Mouse (Mus musculus) MEL (cell line): Measurements from ENCODE around the gene Defb28. TPM values are rescaled to one million over a fixed set of nuclear protein-coding genes. Genes with fewer than 3 reads are reported as not detected.

Experiments used
- DNase-seq: peaks from one replicate; pipeline ENCODE4 v3.0.0; 2011; ENCODE audit warnings: low read depth, low spot score
- H3K27ac ChIP-seq: 2 replicates; pipeline ENCODE4 v1.5.1; 2012; ENCODE audit warnings: low read depth, mild to moderate bottlenecking, control low read depth, low read length, moderate library complexity; ENCODE audit not compliant: control insufficient read depth
- H3K27me3 ChIP-seq, 2 experiments: fragments of 150-350 bp in 1 of 2; sonication (generic) in 1 of 2; 2 replicates each; pipeline ENCODE4 v1.6.1; 2012; ENCODE audit warnings: low read length in 2 of 2, mild to moderate bottlenecking in 2 of 2, improper control_type of control experiment in 1 of 2, moderate library complexity in 1 of 2; ENCODE audit not compliant: insufficient read depth in 2 of 2, control insufficient read depth in 1 of 2
- H3K36me3 ChIP-seq, 2 experiments: 2 replicates each; pipeline ENCODE4 v1.6.1; 2012 to 2014; ENCODE audit warnings: low read length in 2 of 2, improper control_type of control experiment in 1 of 2, inconsistent platforms in 1 of 2, mild to moderate bottlenecking in 1 of 2; ENCODE audit not compliant: insufficient read depth in 2 of 2, control insufficient read depth in 1 of 2
- H3K4me1 ChIP-seq, 2 experiments: fragments of 150-350 bp in 1 of 2; sonication (generic) in 1 of 2; 2 replicates each; pipeline ENCODE4 v1.6.1; 2012; ENCODE audit warnings: low read length in 2 of 2, improper control_type of control experiment in 1 of 2, mild to moderate bottlenecking in 1 of 2; ENCODE audit not compliant: insufficient read depth in 2 of 2, control insufficient read depth in 1 of 2
- H3K4me3 ChIP-seq, 2 experiments: fragments of 150-350 bp in 1 of 2; sonication (generic) in 1 of 2; 2 replicates each; pipeline ENCODE4 v1.5.1; 2012; ENCODE audit warnings: low read depth in 2 of 2, low read length in 2 of 2, mild to moderate bottlenecking in 2 of 2, moderate library complexity in 2 of 2, control low read depth in 1 of 2, improper control_type of control experiment in 1 of 2; ENCODE audit not compliant: control insufficient read depth in 1 of 2, insufficient read depth in 1 of 2
- H3K79me2 ChIP-seq: 2 replicates; pipeline ENCODE4 v1.6.1; 2012; ENCODE audit warnings: mild to moderate bottlenecking, low read length, moderate library complexity; ENCODE audit not compliant: control insufficient read depth, poor library complexity, insufficient read depth
- H3K9ac ChIP-seq: 2 replicates; pipeline ENCODE4 v1.6.1; 2012; ENCODE audit warnings: low read depth, mild to moderate bottlenecking, control low read depth, low read length, moderate library complexity; ENCODE audit not compliant: control insufficient read depth, poor library complexity, severe bottlenecking
- H3K9me3 ChIP-seq: fragments of 150-350 bp; sonication (generic); replicated peaks from 2 replicates; pipeline ENCODE4 v1.6.1; 2012; ENCODE audit warnings: mild to moderate bottlenecking, low read length, improper control_type of control experiment, moderate library complexity; ENCODE audit not compliant: insufficient read depth
- BHLHE40 ChIP-seq: IDR thresholded peaks from 2 replicates; pipeline ENCODE4 v1.6.1; 2012; ENCODE audit warnings: low read depth, mild to moderate bottlenecking, inconsistent platforms, low read length, improper control_type of control experiment, borderline replicate concordance
- E2F4 ChIP-seq: IDR thresholded peaks from 2 replicates; pipeline ENCODE4 v1.6.1; 2011; ENCODE audit warnings: low read depth, low read length, improper control_type of control experiment, borderline replicate concordance
- EP300 ChIP-seq, 2 experiments: IDR thresholded peaks; 2 replicates each; pipeline ENCODE4 v1.6.1; 2011; ENCODE audit warnings: improper control_type of control experiment in 2 of 2, low read length in 2 of 2, low read depth in 1 of 2, mild to moderate bottlenecking in 1 of 2
- GABPA ChIP-seq: IDR thresholded peaks from 2 replicates; pipeline ENCODE4 v1.6.1; 2012; ENCODE audit warnings: low read depth, mild to moderate bottlenecking, inconsistent platforms, low read length, improper control_type of control experiment, moderate library complexity
- GATA1 ChIP-seq: IDR thresholded peaks from 2 replicates; pipeline ENCODE4 v1.6.1; 2011; ENCODE audit warnings: low read depth, low read length, improper control_type of control experiment
- KAT2A ChIP-seq: conservative IDR thresholded peaks from 2 replicates; pipeline ENCODE4 v1.6.1; 2012; ENCODE audit warnings: low read depth, low read length, improper control_type of control experiment, inconsistent platforms
- MAFK ChIP-seq: IDR thresholded peaks from 2 replicates; pipeline ENCODE4 v1.6.1; 2011; ENCODE audit warnings: low read depth, mild to moderate bottlenecking, low read length, improper control_type of control experiment, borderline replicate concordance
- MAX ChIP-seq: IDR thresholded peaks from 2 replicates; pipeline ENCODE4 v1.6.1; 2011; ENCODE audit warnings: low read length, improper control_type of control experiment
- MAZ ChIP-seq: IDR thresholded peaks from 2 replicates; pipeline ENCODE4 v1.6.1; 2012; ENCODE audit warnings: low read depth, mild to moderate bottlenecking, inconsistent platforms, low read length, improper control_type of control experiment
- MEF2A ChIP-seq: IDR thresholded peaks from 2 replicates; pipeline ENCODE4 v1.6.1; 2014; ENCODE audit warnings: low read depth, mild to moderate bottlenecking, inconsistent platforms, low read length, improper control_type of control experiment; ENCODE audit not compliant: poor library complexity, insufficient replicate concordance, severe bottlenecking; ENCODE audit errors: extremely low read depth
- MXI1 ChIP-seq: IDR thresholded peaks from 2 replicates; pipeline ENCODE4 v1.6.1; 2011; ENCODE audit warnings: mild to moderate bottlenecking, low read depth, low read length, improper control_type of control experiment
- MYB ChIP-seq: IDR thresholded peaks from 2 replicates; pipeline ENCODE4 v1.6.1; 2011; ENCODE audit warnings: mild to moderate bottlenecking, low read depth, low read length, improper control_type of control experiment
- MYC ChIP-seq: IDR thresholded peaks from 2 replicates; pipeline ENCODE4 v1.6.1; 2011; ENCODE audit warnings: low read depth, mild to moderate bottlenecking, low read length, improper control_type of control experiment, moderate library complexity
- NELFE ChIP-seq: IDR thresholded peaks from 2 replicates; pipeline ENCODE4 v1.6.1; 2011; ENCODE audit warnings: low read depth, low read length, improper control_type of control experiment
- NRF1 ChIP-seq: IDR thresholded peaks from 2 replicates; pipeline ENCODE4 v1.6.1; 2014; ENCODE audit warnings: low read depth, mild to moderate bottlenecking, inconsistent platforms, low read length, improper control_type of control experiment, moderate library complexity; ENCODE audit not compliant: poor library complexity, insufficient read depth, severe bottlenecking
- RAD21 ChIP-seq: IDR thresholded peaks from 2 replicates; pipeline ENCODE4 v1.6.1; 2011; ENCODE audit warnings: mild to moderate bottlenecking, low read depth, low read length, improper control_type of control experiment
- RCOR1 ChIP-seq: IDR thresholded peaks from 2 replicates; pipeline ENCODE4 v1.6.1; 2012; ENCODE audit warnings: low read depth, mild to moderate bottlenecking, inconsistent platforms, low read length, improper control_type of control experiment
- SIN3A ChIP-seq: IDR thresholded peaks from 2 replicates; pipeline ENCODE4 v1.6.1; 2012; ENCODE audit warnings: low read length, improper control_type of control experiment, inconsistent platforms
- TAL1 ChIP-seq: IDR thresholded peaks from 2 replicates; pipeline ENCODE4 v1.6.1; 2012; ENCODE audit warnings: mild to moderate bottlenecking, inconsistent platforms, low read length, moderate library complexity, mixed read lengths
- TBP ChIP-seq: IDR thresholded peaks from 2 replicates; pipeline ENCODE4 v1.8.0; 2011; ENCODE audit warnings: low read depth, low read length, improper control_type of control experiment
- UBTF ChIP-seq: IDR thresholded peaks from 2 replicates; pipeline ENCODE4 v1.6.1; 2012; ENCODE audit warnings: low read depth, mild to moderate bottlenecking, inconsistent platforms, low read length, improper control_type of control experiment, moderate library complexity, borderline replicate concordance; ENCODE audit not compliant: insufficient read depth
- USF1 ChIP-seq: IDR thresholded peaks from 2 replicates; pipeline ENCODE4 v1.6.1; 2014; ENCODE audit warnings: low read depth, mild to moderate bottlenecking, inconsistent platforms, low read length, improper control_type of control experiment, moderate library complexity
- USF2 ChIP-seq, 2 experiments: IDR thresholded peaks; 2 replicates each; pipeline ENCODE4 v1.6.1; 2011 to 2012; ENCODE audit warnings: improper control_type of control experiment in 2 of 2, low read length in 2 of 2, borderline replicate concordance in 1 of 2, inconsistent platforms in 1 of 2, low read depth in 1 of 2, mild to moderate bottlenecking in 1 of 2; ENCODE audit not compliant: insufficient read depth in 1 of 2
- ZC3H11A ChIP-seq: IDR thresholded peaks from 2 replicates; pipeline ENCODE4 v1.6.1; 2012; ENCODE audit warnings: low read depth, mild to moderate bottlenecking, inconsistent platforms, low read length, improper control_type of control experiment
- ZKSCAN1 ChIP-seq: IDR thresholded peaks from 2 replicates; pipeline ENCODE4 v1.6.1; 2012; ENCODE audit warnings: low read depth, mild to moderate bottlenecking, inconsistent platforms, low read length, improper control_type of control experiment, moderate library complexity
- ZMIZ1 ChIP-seq: IDR thresholded peaks from 2 replicates; pipeline ENCODE4 v1.6.1; 2012; ENCODE audit warnings: low read depth, mild to moderate bottlenecking, inconsistent platforms, low read length, improper control_type of control experiment, moderate library complexity
- ZNF384 ChIP-seq: IDR thresholded peaks from 2 replicates; pipeline ENCODE4 v1.6.1; 2012; ENCODE audit warnings: low read depth, mild to moderate bottlenecking, inconsistent platforms, low read length, improper control_type of control experiment
- polyA plus RNA-seq, 2 experiments: library from polyadenylated mRNA; stranded (reverse) in 1 of 2; unstranded in 1 of 2; fragments of >175 nt in 1 of 2; fragments of >200 nt in 1 of 2; gene quantifications; 2 replicates each; pipeline versions ENCODE4 v1.2.1 to v1.2.4; 2012; ENCODE audit warnings: low replicate concordance in 2 of 2, low read depth in 1 of 2; ENCODE audit not compliant: insufficient read length in 2 of 2, insufficient read depth in 1 of 2, missing spikeins in 1 of 2
- total RNA-seq: library from RNA; depleted of rRNA; stranded (reverse); fragments of 300-350 nt; gene quantifications from 2 replicates; pipeline ENCODE4 v1.2.3, GENCODE M21; 2012

Gene Defb28
- total and polyA plus RNA-seq, 3 experiments: not detected

- Histone ChIP-seq H3K27me3 (peaks cover 11 to 12% of the 10 kb centered on the region in 2 experiments), H3K9ac (no peak overlapping the region)
- TF ChIP-seq MAFK: no peak
- no peak for TF ChIP-seq MEF2A
- no peak for TF ChIP-seq TBP
- TF ChIP-seq GATA1: no peak
- no peak for TF ChIP-seq RCOR1
- TF ChIP-seq E2F4: no peak
- no peak for TF ChIP-seq ZNF384
- TF ChIP-seq USF1: no peak
- no peak for TF ChIP-seq ZMIZ1
- TF ChIP-seq EP300 (IDR thresholded peaks at IDR 0.05; ENCODE audit: low read depth in 1 of 2, low read length in 2 of 2): no peak
- TF ChIP-seq, all 39 proteins: peak for 0
- Histone ChIP-seq H3K27ac (no peak overlapping the region), H3K36me3 (no peaks in the 10 kb centered on the region), H3K4me3 (no peak overlapping the region), H3K4me1 (no peaks in the 10 kb centered on the region), H3K9me3 (no peaks in the 10 kb centered on the region), H3K79me2 (no peaks in the 10 kb centered on the region)
- DNase-seq: no peak
Observed at GRCm38 (mm10) chr2:152569881-152570280, 51.8 kb downstream of the Defb28 start.

- H3K36me3 ChIP-seq: no peaks in the 10 kb centered on the region
- no peak overlapping the region for H3K27ac ChIP-seq
- H3K4me1 ChIP-seq: no peaks in the 10 kb centered on the region
- no peaks in the 10 kb centered on the region for H3K9me3 ChIP-seq
- H3K27me3 ChIP-seq: peaks cover 10 to 11% of the 10 kb centered on the region in 2 experiments
- H3K4me3 ChIP-seq: no peak overlapping the region
- H3K79me2 ChIP-seq: no peaks in the 10 kb centered on the region
- TF ChIP-seq NELFE (no peak), NRF1 (no peak), MAX (no peak), MAZ (no peak), MYC (no peak), MXI1 (no peak), TAL1 (no peak), MYB (no peak), GABPA (no peak), USF2 (IDR thresholded peaks at IDR 0.05; ENCODE audit: borderline replicate concordance in 1 of 2, insufficient read depth in 1 of 2, low read depth in 1 of 2, low read length in 2 of 2) (no peak), RAD21 (no peak), BHLHE40 (no peak), ZC3H11A (no peak), KAT2A (no peak), GATA1 (no peak), UBTF (no peak), ZKSCAN1 (no peak), SIN3A (no peak)
- TF ChIP-seq, all 39 proteins: peak for 0
- DNase-seq: no peak
- H3K9ac ChIP-seq: no peak overlapping the region
Observed at GRCm38 (mm10) chr2:152570313-152570712, 52.3 kb downstream of the Defb28 start.
